Mouse (Mus musculus): ENCODE measurements around the gene Acap1. TPM values are rescaled to one million over a fixed set of nuclear protein-coding genes. Genes with fewer than 3 reads are reported as not detected.
"Not testable (repeated sequence)": the region's sequence is repeated elsewhere in the genome, so short reads cannot be mapped to it uniquely, and the experiment has no call there.

Gene Acap1
- total RNA-seq, 2 experiments from 2014 or later, result 0.08 TPM; not detected in 1

DNA sequence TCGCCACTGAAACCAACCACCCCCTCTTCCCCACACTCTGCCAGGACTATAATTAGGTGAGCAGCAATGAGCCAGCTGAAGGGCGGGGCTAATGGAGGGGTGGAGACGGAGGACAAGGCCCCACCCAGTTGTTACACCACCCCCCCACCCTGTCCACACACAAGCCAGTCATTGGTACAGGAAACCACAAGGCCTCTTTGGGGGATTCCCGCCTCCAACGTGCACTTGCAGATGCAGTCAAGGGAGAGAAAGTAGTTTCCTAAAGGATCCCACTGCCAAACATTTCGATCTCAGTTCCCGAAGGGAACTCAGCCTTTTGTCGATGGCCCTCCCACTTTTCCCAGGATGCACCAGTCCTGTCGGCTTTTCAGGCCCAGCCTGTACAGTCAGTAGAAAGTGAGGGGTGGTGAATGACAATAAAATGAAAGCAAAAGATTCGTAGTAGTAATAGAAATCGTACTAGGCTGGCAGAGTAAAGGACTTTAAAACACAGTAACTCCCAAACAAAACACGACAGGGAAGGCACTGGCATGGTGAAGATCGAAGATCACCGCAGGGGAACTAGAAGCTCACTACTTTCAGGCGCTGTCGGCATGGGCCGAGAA lies 24.4 kb upstream of the Acap1 start:
- TF ChIP-seq CTCF (IDR thresholded peaks at IDR 0.05), result no peak
- Histone ChIP-seq H3K27ac (peak overlapping the region; percentile 96), H3K4me3 (peak overlapping the region; percentile 97)
- intact Hi-C loops (cut with DNase I), result loop anchor here (10.0 kb wide), 1 partner anchor 815 kb away; no protein-coding TSS in a partner anchor
- peak; percentile 92 for DNase-seq

DNA sequence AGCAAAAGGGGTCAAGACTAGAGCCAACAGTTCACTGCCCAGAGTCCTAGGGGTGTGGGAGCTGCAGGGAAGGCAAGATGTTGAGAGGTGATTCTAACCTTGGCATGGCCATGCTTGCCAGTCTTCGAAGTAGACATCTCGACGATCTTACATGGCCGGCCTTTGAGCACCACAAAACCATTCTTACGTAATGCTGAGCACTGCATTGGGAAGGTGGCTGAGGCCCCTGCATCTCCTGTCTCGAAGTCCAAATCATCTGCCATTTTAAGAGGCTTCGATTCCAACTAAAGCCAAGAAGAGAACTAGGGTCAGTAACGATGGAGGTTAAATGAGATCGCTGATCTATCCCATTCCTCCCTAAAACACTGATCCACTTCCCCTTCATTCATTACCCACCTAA lies 23.7 kb upstream of the Acap1 start:
- H3K4me3 ChIP-seq, result peak overlapping the region; percentile 97
- intact Hi-C loops (cut with DNase I), result loop anchor here (10.0 kb wide), 1 partner anchor 814 kb away; no protein-coding TSS in a partner anchor
- TF ChIP-seq CTCF (IDR thresholded peaks at IDR 0.05), result no peak
- DNase-seq, result peak; percentile 19
- peak overlapping the region; percentile 96 for H3K27ac ChIP-seq

DNA sequence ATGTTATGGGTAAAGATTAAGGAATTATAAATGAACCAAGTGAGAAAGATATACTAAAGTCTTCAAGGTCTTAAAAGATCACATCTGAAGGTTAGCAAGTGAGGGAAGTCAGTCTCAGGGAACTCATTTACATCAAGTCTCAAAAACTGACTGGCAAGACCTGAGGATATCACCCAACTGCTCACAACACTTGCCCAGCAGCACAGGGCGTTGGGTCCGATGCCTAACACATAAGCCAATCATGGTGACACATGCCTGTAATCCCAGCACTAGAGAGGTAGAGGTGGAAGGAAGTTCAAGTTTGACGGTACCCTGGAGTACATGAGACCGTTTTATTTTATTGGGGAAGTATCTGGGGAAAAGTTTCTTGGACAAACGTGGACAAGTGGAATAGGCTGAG lies 22.8 kb upstream of the Acap1 start:
- TF ChIP-seq CTCF (IDR thresholded peaks at IDR 0.05), result no peak
- intact Hi-C loops (cut with DNase I), result loop anchor here (10.0 kb wide), 1 partner anchor 813 kb away; no protein-coding TSS in a partner anchor
- Histone ChIP-seq H3K27ac (0 out of 2 replicates have a peak overlapping the region, but pooled peaks have one; percentile 96), H3K4me3 (peak overlapping the region; percentile 97; the same call in 1 of the 2 replicates)
- no peak for DNase-seq

DNA sequence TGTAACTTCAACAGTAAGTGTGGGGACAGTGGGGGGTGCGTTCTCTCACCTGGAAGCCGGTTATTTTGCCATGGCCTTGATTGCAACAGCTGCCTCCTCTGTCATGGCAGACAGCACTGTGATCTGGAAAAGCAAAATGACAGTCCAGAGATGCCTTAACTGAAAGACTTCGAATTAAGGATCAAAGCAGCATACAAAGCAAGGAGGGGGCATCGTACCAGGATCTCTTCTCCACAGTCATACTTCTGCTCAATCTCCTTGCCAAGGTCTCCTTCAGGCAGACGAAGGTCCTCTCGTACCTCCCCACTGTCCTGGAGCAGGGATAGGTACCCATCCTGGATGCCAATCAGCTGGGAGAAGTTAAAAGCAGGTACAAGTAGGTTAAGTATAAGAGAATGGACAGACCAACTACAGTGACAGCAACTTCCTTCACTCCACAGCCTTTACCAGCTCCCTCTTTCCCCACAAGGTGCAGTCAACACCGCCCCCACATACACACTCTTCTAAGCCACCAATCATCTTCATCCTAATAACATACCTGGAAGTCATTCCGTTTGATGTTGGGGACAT lies 22.1 kb upstream of the Acap1 start:
- no peak for TF ChIP-seq CTCF (IDR thresholded peaks at IDR 0.05)
- intact Hi-C loops (cut with DNase I), result loop anchor here (10.0 kb wide), 1 partner anchor 813 kb away; no protein-coding TSS in a partner anchor
- DNase-seq, result peak; percentile 14
- Histone ChIP-seq H3K4me3 (no peak overlapping the region), H3K27ac (no peak overlapping the region)

DNA sequence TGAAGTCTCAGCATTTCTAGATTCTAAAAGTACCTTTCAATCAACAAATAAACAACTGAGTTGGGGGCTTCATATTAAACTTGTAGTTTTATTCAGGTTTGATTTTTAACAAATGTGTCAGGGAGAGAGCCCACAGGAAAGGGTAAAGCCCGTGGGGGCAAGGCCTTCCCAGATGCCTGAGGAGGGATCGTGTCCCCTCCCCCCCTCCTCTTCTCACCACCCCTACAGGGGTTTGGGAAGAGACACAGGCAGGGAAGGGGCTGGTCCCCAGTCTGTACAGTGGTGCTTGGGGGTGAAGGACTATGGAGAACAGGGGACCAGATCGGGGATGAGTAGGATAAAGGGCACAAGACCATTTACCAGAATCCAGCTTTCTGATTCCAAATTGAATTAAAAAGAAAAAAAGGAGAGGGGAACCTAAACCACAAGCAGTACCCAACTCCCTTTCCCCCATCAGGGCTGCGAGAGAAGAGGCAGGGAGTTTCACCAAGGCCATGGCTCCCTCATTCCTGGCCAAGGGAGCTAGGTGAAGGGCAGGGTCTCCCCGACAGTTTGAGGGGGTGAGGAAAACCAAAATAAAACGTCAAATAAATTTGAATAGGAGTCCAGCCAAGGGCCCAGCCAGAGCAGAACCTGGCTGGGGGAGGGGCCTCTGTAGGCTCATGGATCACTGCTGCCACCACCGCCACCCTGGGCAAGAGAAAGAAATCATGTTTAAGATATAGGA lies 21.5 kb upstream of the Acap1 start:
- not testable (repeated sequence) for H3K4me3 ChIP-seq
- intact Hi-C loops (cut with DNase I), result loop anchor here (10.0 kb wide), 1 partner anchor 812 kb away; no protein-coding TSS in a partner anchor

DNA sequence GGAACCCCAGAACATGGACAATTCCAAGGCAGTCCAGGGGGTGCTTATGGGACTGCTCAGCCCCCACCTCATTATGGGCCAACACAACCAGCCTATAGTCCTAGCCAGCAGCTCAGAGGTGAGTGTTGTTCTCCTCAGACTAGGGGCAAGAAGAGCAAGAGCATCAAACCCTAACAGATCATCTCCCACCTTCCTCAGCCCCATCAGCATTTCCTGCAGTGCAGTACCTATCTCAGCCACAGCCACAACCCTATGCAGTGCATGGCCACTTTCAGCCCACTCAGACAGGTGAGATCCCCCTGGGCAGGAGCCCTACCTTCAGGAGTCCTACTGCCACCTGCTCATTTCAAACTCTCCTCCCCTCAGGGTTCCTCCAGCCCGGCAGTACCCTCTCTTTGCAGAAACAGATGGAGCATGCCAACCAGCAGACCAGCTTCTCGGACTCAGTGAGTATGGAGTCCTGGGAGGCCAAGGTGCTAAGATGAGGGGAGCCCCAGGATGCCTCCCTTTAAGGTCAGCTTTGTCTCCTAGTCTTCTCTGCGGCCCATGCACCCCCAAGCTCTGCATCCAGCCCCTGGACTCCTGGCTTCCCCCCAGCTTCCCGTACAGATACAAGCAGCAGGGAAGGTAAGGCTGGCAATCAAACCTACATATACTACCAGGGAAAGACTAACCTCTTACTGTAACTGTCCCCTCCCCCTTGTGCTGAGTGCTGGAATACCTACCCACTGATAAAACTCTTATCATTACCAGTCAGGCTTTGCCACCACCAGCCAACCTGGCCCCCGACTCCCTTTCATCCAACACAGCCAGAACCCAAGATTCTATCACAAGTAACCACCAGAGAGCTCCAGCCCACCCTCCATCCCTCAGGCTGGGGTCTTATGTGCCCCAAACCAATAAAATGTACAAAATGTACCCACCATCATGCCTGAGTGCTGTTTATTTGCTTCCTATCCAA lies 20.6 kb upstream of the Acap1 start:
- peak overlapping the region; percentile 84 for H3K4me3 ChIP-seq
- H3K27ac ChIP-seq, result no peak overlapping the region; the same call in 1 of the 2 replicates
- intact Hi-C loops (cut with DNase I), result loop anchor here (10.0 kb wide), 1 partner anchor 811 kb away; no protein-coding TSS in a partner anchor
- no peak for DNase-seq
- TF ChIP-seq CTCF (IDR thresholded peaks at IDR 0.05), result no peak

More for the DNA sequence above, 21.5 kb upstream of the Acap1 start:
- not testable (repeated sequence) for DNase-seq, H3K27ac ChIP-seq

DNA sequence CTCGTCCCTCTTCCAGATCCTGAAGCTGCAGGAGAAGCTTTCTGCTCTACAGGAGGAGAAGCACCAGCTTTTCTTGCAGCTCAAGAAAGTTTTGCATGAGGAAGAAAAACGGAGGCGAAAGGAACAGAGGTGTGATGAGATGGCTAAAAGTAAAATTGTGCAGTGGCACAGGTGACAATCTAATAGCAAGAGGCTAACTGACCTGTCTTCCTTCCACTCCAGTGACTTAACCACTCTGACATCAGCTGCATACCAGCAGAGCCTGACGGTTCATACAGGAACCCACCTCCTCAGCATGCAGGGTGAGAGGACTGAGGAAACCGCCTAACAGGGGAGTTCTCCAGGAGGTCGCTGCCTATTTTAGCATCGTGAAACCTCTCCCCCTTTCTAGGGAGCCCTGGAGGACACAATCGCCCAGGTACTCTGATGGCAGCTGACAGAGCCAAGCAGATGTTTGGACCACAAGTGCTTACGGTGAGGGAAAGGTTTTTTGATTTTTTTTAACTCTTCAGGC lies 19.6 kb upstream of the Acap1 start:
- intact Hi-C loops (cut with DNase I), result loop anchor here (10.0 kb wide), 1 partner anchor 810 kb away; no protein-coding TSS in a partner anchor
- TF ChIP-seq CTCF (IDR thresholded peaks at IDR 0.05), result no peak
- Histone ChIP-seq H3K4me3 (peak overlapping the region; percentile 84), H3K27ac (peak overlapping the region; percentile 98; the same call in 1 of the 2 replicates)
- no peak for DNase-seq

DNA sequence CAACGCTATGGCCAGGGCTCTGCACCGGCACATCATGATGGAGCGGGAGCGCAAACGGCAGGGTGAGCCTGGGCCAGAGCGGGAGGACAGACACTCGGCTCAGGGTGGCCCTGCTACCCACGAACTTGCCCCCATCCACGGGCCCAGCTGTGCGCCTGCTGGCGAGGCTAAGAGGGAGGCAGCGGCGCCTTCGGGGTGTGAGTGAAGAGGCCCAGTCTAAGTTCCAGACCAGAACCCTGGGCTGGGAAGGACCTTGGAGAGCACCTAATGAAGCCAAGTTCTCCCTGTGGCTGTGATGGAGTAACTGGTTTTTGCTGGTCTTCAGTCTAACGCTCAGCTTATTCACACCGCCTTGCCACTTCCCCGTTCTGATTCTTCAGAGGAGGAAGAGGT lies 19.0 kb upstream of the Acap1 start:
- peak overlapping the region; percentile 98 for H3K27ac ChIP-seq
- TF ChIP-seq CTCF (IDR thresholded peaks at IDR 0.05), result no peak
- no peak for DNase-seq
- peak overlapping the region; percentile 84 for H3K4me3 ChIP-seq
- intact Hi-C loops (cut with DNase I), result loop anchor here (10.0 kb wide), 1 partner anchor 810 kb away; no protein-coding TSS in a partner anchor

DNA sequence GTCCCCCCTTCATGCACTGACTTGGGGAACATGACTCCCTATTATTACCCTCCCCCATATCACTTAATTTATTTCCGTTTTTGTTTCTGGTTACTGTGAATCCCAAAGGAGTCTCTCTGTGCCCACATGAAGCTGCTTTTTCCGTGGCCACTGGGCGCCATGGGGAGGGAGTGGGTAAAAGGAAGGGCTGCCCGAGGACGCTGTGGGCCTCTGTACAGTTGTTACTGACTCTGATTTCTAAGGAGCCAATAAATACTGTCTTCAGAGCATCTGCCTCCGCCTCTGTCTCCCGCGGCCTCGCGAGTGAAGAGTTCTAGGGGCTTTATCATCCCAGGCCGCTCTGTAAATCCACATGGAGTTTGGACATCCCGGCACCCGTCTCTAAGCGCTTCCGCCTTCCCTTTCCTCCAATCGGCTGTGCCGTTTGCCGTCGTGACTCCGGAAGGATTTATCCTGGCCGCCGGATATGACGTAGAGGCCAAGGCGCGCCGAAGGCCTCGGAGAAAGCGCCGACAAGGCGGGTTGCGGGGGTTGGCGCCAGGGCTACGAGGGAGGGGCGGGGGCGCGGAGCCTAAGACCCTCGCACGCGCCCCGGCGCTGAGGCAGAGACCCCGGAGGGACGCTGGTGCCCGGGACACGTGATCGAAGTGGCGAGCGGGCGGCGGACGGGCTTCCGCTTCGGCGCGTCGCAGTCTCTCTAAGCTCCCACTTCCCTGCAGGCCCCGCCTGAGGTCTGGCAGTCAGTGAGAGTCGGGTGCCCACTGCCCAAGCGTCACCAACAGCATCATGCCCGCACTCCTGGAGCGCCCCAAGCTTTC lies 18.4 kb upstream of the Acap1 start, which contains the start of gene Gps2:
Gps2 (plus strand) TSS at position 335 of the 818 bp plus-strand sequence.
- H3K27ac ChIP-seq, result peak within 1 kb of the TSS; percentile 98
- DNase-seq, result peak; percentile 95
- no peak for TF ChIP-seq CTCF (IDR thresholded peaks at IDR 0.05)
- intact Hi-C loops (cut with DNase I), result loop anchor here (10.0 kb wide), 1 partner anchor 809 kb away; no protein-coding TSS in a partner anchor
- H3K4me3 ChIP-seq, result peak within 1 kb of the TSS; percentile 84

DNA sequence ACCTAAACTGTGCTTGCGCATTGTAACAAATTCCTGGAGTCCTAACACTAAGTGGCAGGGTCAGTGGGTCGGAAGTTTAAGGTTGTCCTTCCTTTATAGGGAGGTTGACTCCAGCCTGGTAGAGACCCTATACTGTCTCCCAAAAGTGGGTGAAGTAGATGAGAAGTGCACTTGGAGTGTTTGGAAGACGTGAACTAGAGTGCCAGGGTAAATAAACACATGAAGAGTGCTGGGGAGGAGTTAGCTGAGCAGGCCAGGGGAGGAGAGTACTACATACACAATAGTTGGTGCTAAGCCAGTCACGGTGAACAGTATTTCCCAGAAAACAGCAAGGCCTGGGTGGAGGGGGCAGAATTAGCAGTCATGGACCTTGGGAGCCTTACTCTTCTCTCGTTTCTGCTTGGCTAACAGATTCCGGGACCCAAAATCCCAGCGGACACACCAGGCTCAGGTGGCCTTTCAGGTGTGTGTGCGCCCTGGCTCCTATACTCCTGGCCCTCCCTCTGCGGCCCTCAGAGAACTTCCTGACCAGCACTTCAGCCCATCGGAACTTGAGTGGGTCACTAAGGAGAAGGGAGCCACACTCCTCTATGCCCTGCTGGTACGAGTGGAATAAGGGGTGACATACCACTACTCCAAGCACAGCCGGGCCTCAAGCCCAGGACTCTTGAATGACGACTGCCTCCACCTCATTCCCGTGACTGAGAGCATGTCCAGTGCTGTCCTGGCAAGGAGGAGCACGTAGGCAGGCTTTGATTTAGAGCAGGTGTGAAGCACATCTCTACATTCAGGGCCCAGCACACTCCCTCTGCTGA lies 17.6 kb upstream of the Acap1 start:
- intact Hi-C loops (cut with DNase I), result loop anchor here (10.0 kb wide), 1 partner anchor 808 kb away; no protein-coding TSS in a partner anchor
- peak overlapping the region; percentile 84 for H3K4me3 ChIP-seq
- peak overlapping the region; percentile 98 for H3K27ac ChIP-seq
- no peak for DNase-seq
- TF ChIP-seq CTCF (IDR thresholded peaks at IDR 0.05), result no peak
